Mouse (Mus musculus): ENCODE measurements around the gene Nlk.
"Not testable (repeated sequence)": the region's sequence is repeated elsewhere in the genome, so short reads cannot be mapped to it uniquely, and the experiment has no call there.

Gene Nlk

DNA sequence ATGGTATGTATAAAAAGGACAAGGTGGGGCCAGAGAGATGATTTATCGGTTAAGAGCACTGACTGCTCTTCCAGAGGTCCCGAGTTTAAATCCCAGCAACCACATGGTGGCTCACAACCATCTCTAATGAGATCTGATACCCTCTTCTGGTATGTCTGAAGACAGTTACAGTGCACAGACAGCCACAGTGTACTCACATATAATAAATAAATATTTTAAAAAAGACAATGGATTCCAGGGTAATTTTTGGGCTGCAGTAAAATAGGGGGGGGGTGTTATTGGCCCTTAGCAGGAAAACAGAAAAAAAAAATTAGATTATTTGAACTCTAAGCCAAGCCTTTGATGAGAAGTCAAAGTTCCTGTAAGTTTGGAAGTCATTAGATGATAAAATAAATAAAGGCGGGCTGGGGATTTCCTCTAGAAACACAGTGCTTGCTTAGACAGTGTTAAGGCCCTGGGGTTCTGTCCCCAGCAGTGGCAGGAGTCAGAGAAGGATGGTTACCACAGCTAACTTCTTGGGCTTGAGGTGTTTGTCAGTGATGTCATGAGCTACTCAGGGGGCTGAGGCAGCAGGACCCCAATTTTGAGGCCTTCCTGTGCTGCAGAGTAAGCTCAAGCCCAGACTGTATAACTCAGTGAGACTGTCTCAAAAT, 98.3 kb downstream of the Nlk start:
- DNase-seq (ENCODE audit: low spot score in 2 of 2): no peak

DNA sequence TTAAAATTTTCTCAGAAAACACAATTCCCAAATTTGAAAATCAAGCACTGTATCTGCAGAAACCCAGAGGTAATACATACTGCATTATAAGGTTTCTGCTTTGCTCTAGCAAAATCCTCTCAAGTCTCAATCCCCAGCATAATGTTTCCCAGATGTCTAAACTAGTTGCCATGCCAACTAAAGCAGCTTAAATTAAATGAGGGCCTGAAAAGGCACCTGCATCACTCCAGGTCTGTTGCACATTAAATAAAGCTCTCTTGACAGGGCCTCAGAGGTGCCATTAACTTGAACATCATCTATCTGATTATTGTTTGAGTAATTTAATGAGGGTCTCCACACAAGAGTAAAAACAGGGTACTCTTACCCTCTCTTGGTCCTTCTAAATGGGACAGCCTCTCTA, 100.4 kb downstream of the Nlk start:
- no peak for DNase-seq (ENCODE audit: low spot score in 2 of 2)

DNA sequence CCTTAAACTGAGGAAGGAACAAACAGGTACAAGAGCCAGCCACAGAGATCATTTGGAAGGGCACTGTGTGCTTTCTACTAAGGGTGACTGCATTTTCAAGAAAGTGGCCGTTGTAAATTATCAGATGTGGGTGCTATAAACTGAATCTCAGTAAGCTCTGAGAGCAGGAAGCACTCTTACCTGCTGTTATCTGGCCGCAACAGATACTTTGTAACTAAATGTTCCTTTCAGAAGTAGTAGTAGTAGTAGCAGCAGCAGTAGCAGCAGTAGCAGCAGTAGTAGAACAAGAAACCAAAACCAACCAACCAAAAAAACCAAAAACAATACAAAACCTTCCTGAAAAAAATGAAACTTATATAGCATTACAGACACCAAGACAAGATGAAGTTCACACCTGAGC, 101.4 kb downstream of the Nlk start:
- no peak for DNase-seq (ENCODE audit: low spot score in 2 of 2)

DNA sequence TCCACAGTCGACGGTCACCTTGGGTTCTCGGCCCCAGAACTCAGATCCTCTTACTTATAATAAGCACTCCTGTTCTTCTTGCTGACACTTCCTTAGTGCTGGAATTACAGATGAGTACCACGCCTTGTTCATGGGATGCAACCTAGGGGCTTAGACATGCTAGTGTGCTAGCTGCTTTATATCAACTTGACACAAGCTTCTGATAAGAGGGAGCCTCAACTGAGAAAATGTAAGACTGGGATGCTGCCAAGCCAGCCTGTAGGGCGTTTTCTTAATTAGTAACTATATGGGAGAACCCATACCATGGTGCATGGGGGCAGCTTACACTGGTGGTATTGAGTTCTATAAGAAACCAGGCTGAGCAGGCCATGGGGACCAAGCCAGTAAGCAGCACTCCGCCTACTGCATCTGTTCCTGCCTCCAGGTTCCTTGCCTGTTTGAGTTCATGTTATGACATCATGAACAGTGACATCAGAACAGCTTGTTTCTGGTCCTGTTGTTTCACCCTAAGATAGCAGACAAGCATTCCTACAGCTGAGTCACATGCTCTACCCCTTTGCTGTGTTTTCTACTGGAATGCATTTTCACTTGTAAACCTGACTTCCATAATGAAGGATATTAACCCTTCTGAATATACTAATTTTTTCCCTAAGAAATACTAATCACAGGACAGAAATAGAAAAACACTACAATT, 102.8 kb downstream of the Nlk start:
- no peak for DNase-seq (ENCODE audit: low spot score in 2 of 2)

DNA sequence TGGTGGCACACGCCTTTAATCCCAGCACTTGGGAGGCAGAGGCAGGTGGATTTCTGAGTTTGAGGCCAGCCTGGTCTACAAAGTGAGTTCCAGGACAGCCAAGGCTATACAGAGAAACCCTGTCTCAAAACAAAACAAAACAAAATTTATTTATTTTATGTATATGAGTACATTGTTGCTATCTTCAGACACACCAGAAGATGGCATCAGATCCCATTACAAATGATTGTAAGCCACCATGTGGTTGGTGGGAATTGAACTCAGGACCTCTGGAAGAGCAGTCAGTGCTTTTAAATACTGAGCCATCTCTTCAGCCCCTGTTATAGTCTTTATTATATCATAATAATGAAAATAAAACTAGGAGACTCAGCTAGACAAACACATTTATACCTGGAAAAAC, 109.5 kb downstream of the Nlk start:
- DNase-seq (ENCODE audit: low spot score in 2 of 2): not testable (repeated sequence)

DNA sequence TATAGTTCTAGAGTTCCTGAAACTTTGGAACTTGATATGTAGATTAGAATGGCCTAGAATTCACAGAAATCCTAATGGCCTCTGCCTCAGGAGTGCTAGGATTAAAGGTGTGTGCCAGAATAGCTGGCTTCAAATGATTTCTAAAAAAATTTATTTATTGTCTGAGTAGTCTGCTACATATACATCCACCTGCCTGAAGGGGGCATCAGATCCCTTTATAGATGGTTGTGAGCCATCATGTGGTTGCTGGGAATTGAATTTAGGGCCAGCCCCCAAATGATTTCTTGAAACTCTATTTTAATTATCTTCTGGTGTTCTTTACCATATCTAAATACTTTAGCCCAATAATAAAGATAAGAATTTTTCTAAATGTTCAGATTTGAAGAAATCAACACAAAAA, 111.1 kb downstream of the Nlk start:
- DNase-seq (ENCODE audit: low spot score in 2 of 2): no peak

DNA sequence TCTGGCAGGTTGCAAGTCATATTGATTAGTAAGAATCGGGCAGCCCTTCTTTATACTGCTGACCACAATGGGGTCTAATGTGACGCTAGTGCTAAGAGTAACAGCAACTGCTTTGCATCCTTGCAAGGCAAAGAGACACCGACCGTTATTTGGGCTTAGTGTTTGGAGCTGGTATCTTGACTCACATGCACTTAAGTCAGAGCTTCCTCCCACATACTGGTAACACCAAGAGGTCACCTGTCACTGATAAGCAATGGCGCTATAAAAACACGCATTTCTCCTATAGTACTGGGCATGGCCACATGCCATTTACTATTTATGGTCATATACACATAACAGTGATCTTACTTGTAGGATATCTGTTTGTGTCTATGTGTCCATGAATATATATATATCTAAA, 114.3 kb downstream of the Nlk start:
- no peak for DNase-seq (ENCODE audit: low spot score in 2 of 2)

DNA sequence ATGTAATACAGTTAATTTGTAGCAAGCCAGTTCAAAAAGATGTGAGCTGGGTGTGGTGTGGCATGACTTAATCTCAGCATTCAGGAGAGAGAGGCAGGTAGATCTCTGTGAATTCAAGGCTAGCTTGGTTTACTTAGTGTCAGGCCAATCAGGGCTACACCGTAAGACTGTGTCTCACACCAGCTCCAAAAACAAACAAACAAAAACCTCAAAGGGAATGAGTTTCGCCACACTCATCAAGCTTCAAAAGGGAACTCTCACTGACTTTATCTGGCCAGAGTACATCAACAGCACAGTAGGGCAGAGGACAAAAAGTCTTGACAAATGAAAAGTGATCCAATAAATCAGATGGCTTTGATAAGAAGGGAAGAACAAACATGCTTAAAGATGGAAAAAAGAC, 122.2 kb downstream of the Nlk start:
- no peak for DNase-seq (ENCODE audit: low spot score in 2 of 2)

DNA sequence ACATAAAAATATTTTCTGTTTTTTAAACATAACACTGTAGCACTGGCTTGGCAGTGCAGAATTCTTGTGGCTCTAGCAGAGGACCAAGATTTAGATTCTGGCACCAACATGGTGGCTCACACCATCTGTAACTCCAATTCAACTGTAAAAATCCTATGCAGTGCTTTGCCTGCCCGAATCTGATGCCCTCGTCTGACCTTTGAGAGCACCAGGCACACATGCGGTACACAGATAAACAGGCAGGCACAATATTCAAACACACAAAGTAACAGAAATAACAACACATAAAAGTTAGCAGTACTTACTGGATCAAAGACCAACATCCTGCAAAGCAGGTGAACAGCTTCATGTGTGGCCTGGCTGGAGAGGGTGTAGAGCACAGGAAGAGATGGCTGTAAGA, 122.6 kb downstream of the Nlk start:
- DNase-seq (ENCODE audit: low spot score in 2 of 2): no peak

DNA sequence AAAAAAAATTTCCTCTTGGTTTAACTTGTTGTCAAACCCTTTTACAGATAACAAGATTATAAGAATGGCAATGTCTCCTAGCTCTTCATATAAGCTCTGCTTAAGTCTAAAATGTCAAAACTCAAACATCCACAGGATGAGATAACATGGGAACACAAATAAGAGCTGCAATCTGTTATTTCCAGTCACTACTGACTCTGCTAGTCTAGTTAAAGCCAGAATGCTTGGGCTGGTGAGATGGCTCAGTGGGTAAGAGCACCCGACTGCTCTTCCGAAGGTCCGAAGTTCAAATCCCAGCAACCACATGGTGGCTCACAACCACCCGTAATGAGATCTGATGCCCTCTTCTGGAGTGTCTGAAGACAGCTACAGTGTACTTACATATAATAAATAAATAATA, 123.1 kb downstream of the Nlk start:
- not testable (repeated sequence) for DNase-seq (ENCODE audit: low spot score in 2 of 2)

DNA sequence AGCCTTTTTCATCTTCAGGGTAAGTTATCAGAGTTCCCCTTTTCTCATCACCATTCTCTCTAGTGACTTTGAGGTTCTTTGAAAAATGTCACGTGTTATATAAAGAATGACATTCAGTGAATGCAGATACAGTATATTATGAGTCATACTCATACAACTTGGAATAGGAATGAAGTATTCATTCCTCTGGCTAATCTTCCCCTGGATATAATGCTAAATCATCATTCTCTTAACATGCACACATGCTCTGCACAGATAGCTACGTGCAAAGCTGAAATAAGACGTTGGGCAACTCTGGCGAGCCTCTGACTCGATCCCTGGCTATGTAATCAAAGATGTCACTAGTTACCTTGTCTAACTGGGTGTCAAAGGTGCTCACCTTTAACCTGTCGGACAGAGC, 125.3 kb downstream of the Nlk start:
- no peak for DNase-seq (ENCODE audit: low spot score in 2 of 2)

DNA sequence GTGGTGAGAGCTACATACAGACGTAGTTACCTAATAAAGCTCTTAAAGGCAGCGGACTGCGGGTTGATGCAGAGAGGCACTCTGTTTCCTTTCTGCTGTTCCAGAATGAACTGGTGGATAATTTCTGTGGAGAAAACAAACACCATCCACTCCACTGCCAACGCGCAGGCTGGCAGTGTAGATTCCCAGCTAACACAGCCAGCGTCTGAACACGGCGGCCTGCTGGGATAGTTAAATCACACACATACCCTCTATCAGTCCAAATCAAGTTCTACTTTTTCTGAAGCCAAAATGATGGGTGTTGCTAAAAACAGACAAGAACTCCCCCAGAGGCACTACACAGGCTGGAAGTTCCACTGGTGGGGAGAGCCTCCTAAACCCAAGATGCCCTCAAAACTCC, 125.7 kb downstream of the Nlk start:
- DNase-seq (ENCODE audit: low spot score in 2 of 2): no peak

DNA sequence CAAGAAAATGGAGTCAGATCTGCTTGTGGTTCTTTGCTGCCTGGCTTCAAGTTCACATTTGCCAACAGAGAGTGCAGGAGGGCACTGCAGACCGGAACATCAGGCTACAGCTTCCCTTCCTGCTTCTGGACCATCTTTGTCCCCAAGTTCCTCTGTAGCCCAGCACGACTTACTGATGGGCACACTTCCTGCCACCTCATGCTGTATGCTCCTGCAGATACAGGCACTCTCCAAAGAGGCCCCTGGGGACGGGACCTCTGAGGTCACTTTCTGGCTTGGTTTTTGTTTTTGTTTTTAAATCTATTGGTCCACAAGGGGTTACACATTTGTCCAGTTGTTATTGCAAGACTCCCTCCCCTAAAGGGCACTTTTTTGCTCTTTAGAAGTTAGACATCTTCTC, 127.4 kb downstream of the Nlk start:
- no peak for DNase-seq (ENCODE audit: low spot score in 2 of 2)

DNA sequence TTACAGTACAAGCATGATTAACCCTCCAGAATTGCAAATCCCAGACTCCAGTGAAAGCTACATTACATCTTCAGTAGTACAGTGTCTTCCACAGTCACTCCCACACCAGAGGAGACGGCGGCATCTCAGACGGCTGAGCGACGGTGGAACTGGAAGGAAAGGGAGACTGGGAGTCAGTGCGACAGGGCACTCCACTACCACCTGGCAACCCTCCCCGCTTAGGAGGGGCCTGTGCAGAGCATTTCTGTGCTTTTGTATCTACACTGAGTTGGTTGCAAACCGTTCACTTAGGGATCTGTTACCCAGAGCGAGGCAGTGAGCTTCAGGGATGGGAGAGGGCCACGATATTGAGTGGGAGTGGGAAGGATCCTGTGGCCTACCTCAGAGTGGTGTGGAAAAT, 128.3 kb downstream of the Nlk start:
- DNase-seq (ENCODE audit: low spot score in 2 of 2): no peak

DNA sequence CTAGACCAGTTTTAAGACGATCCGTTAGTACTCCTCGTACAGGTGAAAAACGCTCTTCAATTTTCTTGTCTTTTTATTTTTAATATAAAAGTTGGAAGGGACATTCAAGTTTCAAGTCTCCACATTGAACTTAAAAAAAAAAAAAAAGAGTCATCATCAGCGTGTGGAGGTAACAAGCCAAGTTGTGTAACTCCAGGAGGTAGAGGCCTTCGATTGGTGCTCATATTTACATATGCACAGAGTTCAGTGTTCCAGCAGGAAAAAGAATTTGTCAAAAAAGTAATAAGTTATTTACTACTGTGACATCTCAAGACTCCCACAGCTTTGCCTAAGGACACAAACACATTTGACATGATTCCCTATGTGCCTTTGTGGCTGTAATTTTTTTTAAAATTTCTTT, 129.6 kb downstream of the Nlk start:
- no peak for DNase-seq (ENCODE audit: low spot score in 2 of 2)

DNA sequence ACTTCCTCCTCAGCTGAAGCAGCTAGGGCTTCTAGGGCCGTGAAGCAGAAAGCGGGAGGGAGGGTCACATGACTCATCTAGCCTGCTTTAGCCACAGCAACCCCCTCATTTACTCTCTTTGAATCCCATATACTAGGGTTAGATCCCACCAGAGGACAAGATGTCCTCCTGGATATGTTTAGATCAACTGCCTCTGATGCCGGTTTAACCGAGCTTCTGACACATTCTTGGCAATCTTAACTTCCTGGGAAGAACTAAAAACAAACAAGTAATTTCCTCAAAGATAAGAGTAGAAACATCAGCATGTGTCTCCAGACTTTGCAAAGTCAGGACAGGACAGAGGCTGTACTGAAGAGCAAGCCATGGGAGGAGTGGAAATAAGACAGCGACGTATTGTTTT, 130.4 kb downstream of the Nlk start:
- DNase-seq (ENCODE audit: low spot score in 2 of 2): no peak

DNA sequence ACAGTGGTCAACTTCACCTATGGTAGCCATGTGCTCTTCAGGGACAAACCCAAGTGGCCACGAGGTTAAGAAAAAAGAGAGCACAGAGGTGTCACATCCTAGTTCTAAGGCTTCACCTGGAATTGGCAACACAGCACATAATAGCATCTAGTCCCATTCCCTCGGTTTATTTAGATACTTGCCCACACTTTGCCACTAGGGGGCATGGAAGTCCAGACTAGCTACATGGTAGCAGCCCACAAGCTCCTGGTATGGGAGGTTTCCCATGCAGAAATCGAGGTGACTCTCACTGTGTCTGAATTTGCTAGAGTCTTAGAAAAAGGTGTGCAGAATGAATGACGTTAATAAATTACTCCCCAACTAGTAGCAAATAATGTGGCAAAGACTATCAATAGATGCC, 136.7 kb downstream of the Nlk start:
- DNase-seq (ENCODE audit: low spot score in 2 of 2): peak; percentile 44 to 56

DNA sequence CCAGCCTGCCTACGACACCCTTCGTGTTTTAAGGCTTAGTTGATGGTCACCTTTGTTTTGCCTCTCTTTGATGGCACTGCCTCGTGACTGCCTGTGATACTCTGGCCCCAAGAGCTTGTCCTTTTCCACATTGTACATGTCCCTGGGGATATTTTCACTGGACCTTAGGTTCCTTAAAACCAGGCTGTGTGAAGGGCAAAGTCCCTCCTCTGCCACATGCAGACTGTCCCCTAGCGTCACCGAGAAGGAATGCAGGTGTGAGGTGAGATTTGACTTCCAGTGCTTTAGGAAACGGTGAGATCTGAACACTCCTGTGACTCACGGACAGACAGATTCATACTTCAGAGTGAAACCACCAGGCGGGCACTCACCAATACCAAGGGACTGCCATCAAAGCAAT, 139.9 kb downstream of the Nlk start:
- DNase-seq (ENCODE audit: low spot score in 2 of 2): no peak

DNA sequence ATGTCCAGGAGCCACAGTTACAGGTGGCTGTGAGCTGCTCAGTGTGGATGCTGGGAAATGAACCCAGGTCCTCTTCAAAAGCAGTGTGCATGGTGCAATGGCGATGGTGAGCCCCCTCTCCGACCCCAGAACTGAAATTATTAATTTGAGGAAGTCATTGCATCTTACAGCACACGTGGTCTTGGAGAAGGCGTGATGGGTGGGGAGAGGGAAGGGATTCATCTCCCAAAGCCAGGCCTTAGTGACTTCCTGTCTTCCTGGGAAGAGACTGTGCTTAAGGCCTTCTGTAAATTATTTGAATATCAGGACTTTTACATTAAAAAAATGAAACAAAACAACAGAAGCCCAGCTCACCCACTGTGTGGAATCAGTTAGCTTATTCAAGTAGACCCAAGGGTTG, 141.1 kb downstream of the Nlk start:
- DNase-seq (ENCODE audit: low spot score in 2 of 2): no peak

DNA sequence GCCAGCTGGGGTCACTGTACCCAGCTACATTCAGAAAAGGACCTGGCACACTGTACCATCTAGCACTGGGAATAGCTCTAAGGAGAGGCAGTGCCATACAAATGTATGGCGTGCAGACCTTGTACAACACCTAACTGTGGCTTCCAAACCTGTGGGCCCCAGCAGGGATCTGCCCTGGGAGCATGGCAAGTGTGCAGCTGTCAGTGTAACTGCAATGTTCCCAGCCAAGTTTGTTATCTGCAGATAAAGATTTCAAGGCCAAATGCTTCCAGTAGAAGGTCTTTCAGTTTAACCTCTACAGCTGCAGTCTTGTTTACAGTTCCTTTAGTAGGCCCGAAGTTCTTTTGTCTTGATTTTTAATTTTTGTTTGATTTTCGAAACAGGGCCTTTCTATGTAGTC, 141.6 kb downstream of the Nlk start:
- no peak for DNase-seq (ENCODE audit: low spot score in 2 of 2)

DNA sequence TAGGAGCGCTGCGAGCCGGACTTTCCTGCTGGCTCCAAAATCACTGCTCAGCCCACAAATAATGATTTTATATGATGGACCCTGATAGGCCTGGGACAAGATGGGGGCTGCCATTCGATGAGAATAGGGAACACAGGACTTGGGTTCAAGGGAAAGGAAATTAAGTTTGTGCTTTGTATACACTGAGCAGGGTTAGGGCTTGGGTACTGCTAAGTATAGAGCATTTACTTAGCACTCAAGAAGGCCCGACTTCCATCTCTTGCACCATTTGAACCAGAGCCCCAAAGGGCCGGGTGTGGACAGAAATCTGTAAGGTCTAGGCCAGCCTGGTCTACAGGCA, 146.1 kb downstream of the Nlk start:
- DNase-seq (ENCODE audit: low spot score in 2 of 2): no peak

DNA sequence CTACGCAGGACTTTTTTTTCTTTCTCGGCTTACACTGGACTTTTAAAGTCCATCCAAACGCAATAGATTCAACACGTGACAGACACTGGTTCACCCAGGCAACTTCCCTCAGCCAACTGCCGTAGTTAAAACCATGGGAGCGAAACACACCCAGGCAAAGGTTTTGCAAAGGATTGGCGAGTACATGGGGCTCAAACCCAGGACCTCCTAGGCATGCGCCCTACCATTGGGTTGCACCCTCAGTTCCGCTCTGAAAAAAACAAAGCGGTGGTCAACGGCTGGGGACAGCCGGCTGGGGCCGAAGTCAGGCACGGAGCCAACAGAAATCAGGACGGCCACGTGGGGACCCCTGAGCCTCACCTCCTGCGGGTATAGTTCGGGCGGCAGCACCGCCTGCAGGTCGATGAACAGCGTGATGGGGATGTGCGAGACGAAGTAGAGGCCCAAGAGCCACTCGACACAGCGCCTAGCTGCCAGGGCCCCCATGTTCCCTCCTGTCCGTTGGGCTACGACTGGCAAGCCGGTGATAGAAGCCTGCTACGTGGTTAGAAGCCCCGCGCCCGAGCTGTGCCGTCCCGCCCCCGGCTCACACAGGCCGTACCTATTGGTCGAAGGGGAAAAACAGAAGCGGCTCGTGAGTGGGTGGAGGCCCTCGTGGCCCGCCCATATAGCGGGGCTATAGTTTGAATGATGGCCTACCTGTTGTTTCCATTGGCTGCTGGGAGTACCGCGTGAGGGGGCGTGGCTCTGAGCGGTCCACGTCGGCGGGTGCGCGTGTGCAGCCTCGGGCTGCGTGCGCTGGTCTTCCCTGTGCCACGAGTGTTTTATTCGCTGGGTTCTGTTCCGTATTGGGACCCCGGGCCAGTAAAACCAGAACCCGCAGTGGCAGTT, 146.8 kb downstream of the Nlk start, which contains the start of gene Tmem97:
Gene Tmem97, minus strand, starts transcription at position 610 of the 891 bp plus-strand sequence.
- peak; percentile 95 for DNase-seq (ENCODE audit: low spot score in 2 of 2)

DNA sequence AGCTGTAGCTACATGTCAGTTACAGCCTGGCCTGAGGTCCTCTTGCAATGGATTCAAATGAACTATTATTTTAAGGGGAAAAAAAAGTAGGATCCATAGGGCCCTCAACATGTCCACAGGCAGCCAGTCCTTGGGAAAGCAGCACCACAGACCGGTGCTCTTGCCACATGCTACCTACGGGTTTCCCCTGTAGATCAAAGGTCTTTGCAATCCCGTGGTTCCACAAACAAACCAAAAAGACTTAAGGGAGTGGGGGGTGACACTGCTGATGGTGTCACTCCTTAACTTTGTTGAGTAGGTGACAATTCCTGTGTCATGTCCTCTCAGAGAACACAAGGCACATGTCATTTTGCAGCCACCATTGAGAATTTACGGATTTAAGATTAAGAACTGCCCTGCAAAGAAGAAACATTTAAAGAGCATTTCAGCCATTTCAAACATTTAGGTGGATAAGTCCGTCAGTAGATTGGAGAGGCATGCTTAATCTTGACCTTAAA, 147.6 kb downstream of the Nlk start:
- no peak for DNase-seq (ENCODE audit: low spot score in 2 of 2)

Measured in spleen, postnatal 36 days (tissue).